Mouse (Mus musculus): Measurements from ENCODE around the gene Lcp1. TPM values are rescaled to one million over a fixed set of nuclear protein-coding genes. Genes with fewer than 3 reads are reported as not detected.

Lcp1 gene
- polyA plus RNA-seq, 1 experiment from 2014 or later: 26.4 TPM

DNA sequence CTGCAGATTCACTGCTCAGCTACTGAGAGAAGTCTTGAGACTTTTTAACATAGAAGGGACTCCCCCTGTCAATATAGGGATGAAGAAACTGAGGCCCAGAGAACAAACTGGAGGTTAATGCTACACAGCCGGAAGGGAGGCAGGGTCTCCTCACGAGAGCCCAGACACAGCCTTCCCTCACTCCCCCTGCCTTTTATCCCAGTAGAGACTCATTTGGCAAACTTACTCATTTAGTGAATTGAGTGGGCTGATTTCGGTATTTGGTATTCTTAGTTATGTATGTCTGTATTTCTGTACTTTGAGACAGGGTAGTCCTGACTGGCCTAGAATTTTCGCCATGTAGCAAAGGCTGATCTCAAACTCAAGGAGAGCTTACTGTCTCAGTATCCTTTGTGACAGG lies 59.8 kb downstream of the Lcp1 start:
- H3K9ac ChIP-seq: no peak overlapping the region
- H3K36me3 ChIP-seq: no peaks in the 10 kb centered on the region
- 85% methylated on average over 4 of the region's 4 CpGs for WGBS
- no peak for ATAC-seq (ENCODE audit: low FRiP score, low read depth)
- no peak overlapping the region for H3K4me3 ChIP-seq
- H3K27ac ChIP-seq: no peak overlapping the region
- no peaks in the 10 kb centered on the region for H3K27me3 ChIP-seq
- H3K4me1 ChIP-seq: no peaks in the 10 kb centered on the region
- H3K9me3 ChIP-seq: no peaks in the 10 kb centered on the region
- H3K4me2 ChIP-seq (replicated peaks): no peak overlapping the region

- no peak overlapping the region for H3K4me2 ChIP-seq (replicated peaks)
- no peaks in the 10 kb centered on the region for H3K36me3 ChIP-seq
- no peaks in the 10 kb centered on the region for H3K4me1 ChIP-seq
- H3K27me3 ChIP-seq: no peaks in the 10 kb centered on the region
- 86% methylated on average over 10 of the region's 10 CpGs for WGBS
- no peaks in the 10 kb centered on the region for H3K9me3 ChIP-seq
- ATAC-seq (ENCODE audit: low FRiP score, low read depth): no peak
- no peak overlapping the region for H3K9ac ChIP-seq
- no peak overlapping the region for H3K4me3 ChIP-seq
- no peak overlapping the region for H3K27ac ChIP-seq
Observed at GRCm38 (mm10) chr14:75192427-75192826, 61.5 kb downstream of the Lcp1 start.

- H3K27ac ChIP-seq: no peak overlapping the region
- WGBS: 67% methylated on average over 10 of the region's 10 CpGs
- H3K9me3 ChIP-seq: no peaks in the 10 kb centered on the region
- H3K4me3 ChIP-seq: no peak overlapping the region
- H3K27me3 ChIP-seq: no peaks in the 10 kb centered on the region
- H3K36me3 ChIP-seq: no peaks in the 10 kb centered on the region
- H3K4me2 ChIP-seq (replicated peaks): no peak overlapping the region
- H3K4me1 ChIP-seq: no peaks in the 10 kb centered on the region
- no peak overlapping the region for H3K9ac ChIP-seq
- ATAC-seq (ENCODE audit: low FRiP score, low read depth): no peak
Observed at GRCm38 (mm10) chr14:75192858-75193257, 62.0 kb downstream of the Lcp1 start.

DNA sequence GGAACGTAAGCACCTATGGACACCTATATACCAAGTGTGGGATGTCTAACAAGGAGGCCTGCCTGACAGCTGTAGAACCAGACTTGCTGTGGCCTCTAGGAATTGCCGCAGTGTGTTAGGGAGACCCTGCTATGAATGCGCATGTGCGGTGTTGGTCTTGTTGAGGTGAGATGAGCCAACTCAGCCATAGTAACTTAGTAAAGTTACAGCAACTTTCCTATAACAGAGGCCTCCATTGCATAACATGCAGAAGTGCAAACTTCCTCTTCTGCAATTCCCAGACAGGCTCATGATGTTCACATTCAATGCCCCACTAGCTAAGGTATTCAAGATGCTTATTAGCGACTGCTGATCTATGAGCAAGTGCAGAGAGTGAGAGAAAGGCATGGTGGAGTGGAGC lies 64.6 kb downstream of the Lcp1 start:
- 94% methylated on average over 5 of the region's 5 CpGs for WGBS
- ATAC-seq (ENCODE audit: low FRiP score, low read depth): no peak
- no peak overlapping the region for H3K4me2 ChIP-seq (replicated peaks)
- no peak overlapping the region for H3K4me3 ChIP-seq
- H3K27me3 ChIP-seq: no peaks in the 10 kb centered on the region
- H3K9ac ChIP-seq: no peak overlapping the region
- no peak overlapping the region for H3K27ac ChIP-seq
- no peaks in the 10 kb centered on the region for H3K9me3 ChIP-seq
- H3K36me3 ChIP-seq: no peaks in the 10 kb centered on the region
- no peaks in the 10 kb centered on the region for H3K4me1 ChIP-seq

GRCm38 (mm10) chr14:75197027-75197426 lies 66.1 kb downstream of the Lcp1 start:
- 43% methylated on average over 5 of the region's 5 CpGs for WGBS
- no peak for ATAC-seq (ENCODE audit: low FRiP score, low read depth)
- Histone ChIP-seq H3K27ac (no peak overlapping the region), H3K9me3 (no peaks in the 10 kb centered on the region), H3K4me1 (no peaks in the 10 kb centered on the region), H3K9ac (no peak overlapping the region), H3K4me2 (replicated peaks) (no peak overlapping the region), H3K27me3 (no peaks in the 10 kb centered on the region), H3K36me3 (no peaks in the 10 kb centered on the region), H3K4me3 (no peak overlapping the region)

DNA sequence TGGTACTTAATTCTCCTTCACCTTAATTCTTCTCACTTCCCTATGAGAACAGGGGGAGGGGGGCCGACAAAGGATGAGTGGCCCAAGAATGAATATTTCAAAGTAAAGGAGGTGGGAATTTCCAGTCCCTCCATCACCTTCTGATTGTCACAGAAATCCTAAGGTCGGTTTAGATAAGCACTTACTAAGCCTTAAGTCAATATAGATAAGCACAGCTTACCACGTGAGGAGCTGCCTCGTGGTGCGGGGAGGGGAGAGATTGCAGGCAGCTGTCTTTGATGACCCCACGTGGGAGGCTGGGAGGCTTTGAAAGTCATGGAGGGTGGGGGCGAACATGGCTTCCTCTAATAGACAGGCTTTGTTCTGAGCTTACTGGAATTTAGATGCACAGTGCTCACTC lies 66.8 kb downstream of the Lcp1 start:
- Histone ChIP-seq H3K4me3 (no peak overlapping the region), H3K27me3 (no peaks in the 10 kb centered on the region), H3K27ac (no peak overlapping the region), H3K4me2 (replicated peaks) (no peak overlapping the region), H3K9ac (no peak overlapping the region), H3K9me3 (no peaks in the 10 kb centered on the region), H3K4me1 (no peaks in the 10 kb centered on the region), H3K36me3 (no peaks in the 10 kb centered on the region)
- 61% methylated on average over 7 of the region's 7 CpGs for WGBS
- ATAC-seq (ENCODE audit: low FRiP score, low read depth): no peak

- Histone ChIP-seq H3K4me3 (no peak overlapping the region), H3K27ac (no peak overlapping the region), H3K4me1 (peaks cover 15% of the 10 kb centered on the region), H3K4me2 (replicated peaks) (no peak overlapping the region), H3K9me3 (no peaks in the 10 kb centered on the region), H3K36me3 (no peaks in the 10 kb centered on the region), H3K9ac (no peak overlapping the region), H3K27me3 (no peaks in the 10 kb centered on the region)
- WGBS: 65% methylated on average over 6 of the region's 6 CpGs
- no peak for ATAC-seq (ENCODE audit: low FRiP score, low read depth)
Observed at GRCm38 (mm10) chr14:75205363-75206051, 74.6 kb downstream of the Lcp1 start.

DNA sequence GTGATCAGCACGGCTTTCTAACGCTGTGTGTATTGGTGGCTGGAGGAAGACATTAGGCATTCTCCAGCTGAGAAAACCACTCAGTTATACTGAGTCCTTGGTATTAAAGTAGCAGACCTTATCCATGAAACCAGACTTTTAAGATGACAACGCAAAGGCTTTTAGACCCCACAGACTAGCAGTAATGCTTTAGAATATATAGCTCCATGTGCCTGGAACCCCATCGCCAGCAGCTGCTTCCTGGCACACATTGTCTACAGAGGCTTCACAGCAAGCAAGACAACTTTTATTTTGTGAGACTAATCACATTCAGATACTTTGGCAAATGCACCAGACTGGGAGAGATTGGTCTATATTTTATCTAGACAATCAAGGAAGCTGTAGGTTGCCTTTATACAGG lies 75.4 kb downstream of the Lcp1 start:
- H3K4me2 ChIP-seq (replicated peaks): no peak overlapping the region
- 87% methylated on average over 4 of the region's 4 CpGs for WGBS
- ATAC-seq (ENCODE audit: low FRiP score, low read depth): no peak
- no peaks in the 10 kb centered on the region for H3K9me3 ChIP-seq
- H3K36me3 ChIP-seq: no peaks in the 10 kb centered on the region
- H3K9ac ChIP-seq: no peak overlapping the region
- H3K27ac ChIP-seq: no peak overlapping the region
- no peaks in the 10 kb centered on the region for H3K27me3 ChIP-seq
- peaks cover 15% of the 10 kb centered on the region for H3K4me1 ChIP-seq
- no peak overlapping the region for H3K4me3 ChIP-seq

GRCm38 (mm10) chr14:75208572-75209151 lies 77.8 kb downstream of the Lcp1 start:
- peak; percentile 64 for ATAC-seq (ENCODE audit: low FRiP score, low read depth)
- Histone ChIP-seq H3K4me3 (no peak overlapping the region), H3K9me3 (no peaks in the 10 kb centered on the region), H3K4me2 (replicated peaks) (no peak overlapping the region), H3K4me1 (peaks cover 17% of the 10 kb centered on the region), H3K27me3 (no peaks in the 10 kb centered on the region), H3K36me3 (no peaks in the 10 kb centered on the region), H3K27ac (no peak overlapping the region), H3K9ac (no peak overlapping the region)
- WGBS: 39% methylated on average over 6 of the region's 6 CpGs

GRCm38 (mm10) chr14:75213752-75214151 lies 82.9 kb downstream of the Lcp1 start:
- H3K4me1 ChIP-seq: peaks cover 10% of the 10 kb centered on the region; the same call in 1 of the 2 replicates
- H3K27me3 ChIP-seq: no peaks in the 10 kb centered on the region
- no peaks in the 10 kb centered on the region for H3K36me3 ChIP-seq
- H3K4me3 ChIP-seq: no peak overlapping the region
- 0 out of 2 replicates have a peak overlapping the region, but pooled peaks have one; percentile 15 for H3K4me2 ChIP-seq (replicated peaks)
- no peak overlapping the region for H3K9ac ChIP-seq
- H3K27ac ChIP-seq: no peak overlapping the region
- H3K9me3 ChIP-seq: no peaks in the 10 kb centered on the region
- ATAC-seq (ENCODE audit: low FRiP score, low read depth): peak; percentile 51; the same call in 1 of the 2 replicates
- WGBS: 55% methylated on average over 11 of the region's 11 CpGs

DNA sequence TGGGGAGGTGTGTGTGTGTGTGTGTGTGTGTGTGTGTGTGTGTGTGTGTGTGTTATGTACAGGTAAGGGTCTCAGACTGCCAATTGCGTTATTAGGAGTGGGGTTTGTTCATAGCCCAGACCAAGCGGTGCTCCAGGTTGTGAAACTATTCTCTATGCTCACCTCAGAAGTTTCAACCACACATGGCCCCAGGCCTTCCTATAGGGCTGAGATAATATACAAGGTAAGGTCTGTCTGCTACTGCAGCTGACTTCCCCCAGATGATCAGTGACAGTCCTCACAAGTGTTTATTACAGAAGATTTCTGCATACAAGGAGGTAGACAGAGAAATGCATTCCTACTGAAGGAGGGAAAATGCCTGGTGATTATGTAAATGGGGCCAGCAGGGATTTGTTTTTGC lies 87.9 kb downstream of the Lcp1 start:
- no peak overlapping the region for H3K4me3 ChIP-seq
- no peak for ATAC-seq (ENCODE audit: low FRiP score, low read depth)
- 87% methylated on average over 2 of the region's 2 CpGs for WGBS

GRCm38 (mm10) chr14:75219250-75219913 lies 88.5 kb downstream of the Lcp1 start:
- no peak for ATAC-seq (ENCODE audit: low FRiP score, low read depth)
- Histone ChIP-seq H3K4me2 (replicated peaks) (no peak overlapping the region), H3K4me1 (no peaks in the 10 kb centered on the region), H3K4me3 (no peak overlapping the region), H3K36me3 (no peaks in the 10 kb centered on the region), H3K9me3 (no peaks in the 10 kb centered on the region), H3K9ac (no peak overlapping the region), H3K27me3 (no peaks in the 10 kb centered on the region), H3K27ac (no peak overlapping the region)
- 83% methylated on average over 5 of the region's 5 CpGs for WGBS

More for the DNA sequence above, 87.9 kb downstream of the Lcp1 start:
- no peak overlapping the region for H3K4me2 ChIP-seq (replicated peaks)
- H3K9me3 ChIP-seq: no peaks in the 10 kb centered on the region
- peaks cover 2% of the 10 kb centered on the region; the same call in 1 of the 2 replicates for H3K4me1 ChIP-seq
- no peak overlapping the region for H3K9ac ChIP-seq
- H3K27me3 ChIP-seq: no peaks in the 10 kb centered on the region
- H3K36me3 ChIP-seq: no peaks in the 10 kb centered on the region
- H3K27ac ChIP-seq: no peak overlapping the region

Measured in limb, embryonic 13.5 days (tissue).